Mouse (Mus musculus) cortical plate, adult 2 months (tissue): ENCODE results near the gene Ppp1r16b.

Experiments used
- CTCF ChIP-seq: fragments of 200-500 bp; IDR thresholded peaks from 2 replicates; pipeline ENCODE4 v1.5.1; 2011; ENCODE audit warnings: mild to moderate bottlenecking, control low read depth, low read length; ENCODE audit not compliant: insufficient read depth; ENCODE audit errors: extremely low read depth
- POLR2A ChIP-seq: fragments of 200-500 bp; IDR thresholded peaks from 2 replicates; pipeline ENCODE4 v1.6.1; 2011; ENCODE audit warnings: mild to moderate bottlenecking, low read length, control low read depth; ENCODE audit not compliant: insufficient read depth; ENCODE audit errors: extremely low read depth

DNA sequence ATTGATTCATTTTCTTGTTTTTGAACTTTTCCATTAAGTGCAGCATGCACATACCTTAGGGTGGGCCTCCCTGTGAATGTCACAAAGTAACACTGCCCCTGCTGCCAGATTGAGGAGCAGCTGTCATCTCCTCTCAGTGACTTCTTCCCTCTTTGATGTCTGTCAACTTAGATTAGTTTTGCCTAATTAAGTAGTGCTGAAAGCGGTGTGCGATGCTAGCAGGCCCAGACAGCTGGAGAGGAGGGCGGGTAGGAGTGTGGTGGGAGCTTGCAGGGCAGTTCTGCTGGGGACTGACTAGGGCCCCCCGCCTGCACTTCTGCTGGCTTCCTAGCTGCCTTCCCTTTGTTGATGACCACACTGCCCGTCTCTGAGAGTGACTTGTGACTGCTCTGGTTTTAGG is 33.3 kb upstream of the Ppp1r16b start:
- TF ChIP-seq POLR2A: no peak
- TF ChIP-seq CTCF: no peak
